Mouse (Mus musculus) erythroblast, embryonic 14.5 days (primary cell): Measurements from ENCODE around the gene Nfatc3.

Experiments used
- GATA1 ChIP-seq: IDR thresholded peaks from 2 replicates; pipeline ENCODE4 v1.6.1; 2012; ENCODE audit warnings: low read length, inconsistent platforms, mixed read lengths
- TAL1 ChIP-seq: IDR thresholded peaks from 3 replicates; pipeline ENCODE4 v1.6.1; 2012; ENCODE audit warnings: low read length, inconsistent platforms, mixed read lengths

DNA sequence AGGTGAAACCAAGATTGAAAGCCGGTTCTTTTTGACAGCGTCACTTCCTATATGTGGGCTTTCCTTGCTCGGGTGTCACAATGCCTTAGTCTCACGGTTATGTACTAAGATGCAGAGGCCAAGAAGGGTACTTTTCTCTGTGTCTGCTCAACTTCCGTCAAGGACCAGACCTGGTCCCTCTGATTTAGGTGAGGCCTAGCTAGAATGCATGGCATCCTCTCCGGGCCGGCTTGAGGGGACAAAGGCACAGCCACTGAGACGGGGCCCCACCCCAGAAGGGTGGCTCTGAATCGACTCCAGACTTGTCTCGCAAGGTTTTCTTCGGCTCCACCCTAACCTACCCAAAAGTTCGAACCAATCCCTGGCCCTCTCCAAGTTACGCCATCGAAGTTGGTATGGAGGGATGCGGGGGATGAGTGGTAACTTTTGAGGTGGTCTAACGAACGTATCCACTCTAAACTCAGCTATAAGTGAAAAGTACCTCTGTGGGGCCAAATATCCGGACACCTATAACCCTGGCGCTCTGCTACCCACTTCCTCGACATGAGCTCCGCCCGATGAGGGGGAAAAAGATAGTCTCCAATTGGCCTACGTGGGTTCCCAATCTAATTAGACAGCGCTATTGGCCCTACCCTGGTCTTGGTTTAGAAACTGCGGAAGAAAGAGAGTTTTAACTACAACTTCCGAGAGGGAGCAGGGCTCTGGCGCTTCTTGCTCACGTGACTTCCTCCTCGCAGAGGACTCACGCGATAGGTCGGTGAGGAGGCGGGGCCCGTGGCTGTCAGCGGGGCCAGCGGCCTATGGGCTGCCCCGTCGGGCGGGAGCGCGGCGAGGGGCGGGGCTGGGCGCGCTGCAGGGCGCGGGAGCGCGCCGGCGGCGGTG is at the start of gene Nfatc3:
- no peak for TF ChIP-seq GATA1
- no peak for TF ChIP-seq TAL1
